Mouse (Mus musculus) midbrain, embryonic 12.5 days (tissue): ENCODE measurements around the gene Rhox11. TPM values are rescaled to one million over a fixed set of nuclear protein-coding genes. Genes with fewer than 3 reads are reported as not detected.
"Not testable (repeated sequence)": the region's sequence is repeated elsewhere in the genome, so short reads cannot be mapped to it uniquely, and the experiment has no call there.

Source experiments
- ATAC-seq: fragments of 200-750 bp; cut with Nextera tagmentation; 2 replicates; pipeline ENCODE4 v1.8.0; 2017; ENCODE audit warnings: low read depth, moderate TSS enrichment, moderate library complexity; ENCODE audit not compliant: low FRiP score
- H3K27ac ChIP-seq: fragments of 300-500 bp; sonication (generic); replicated peaks from 2 replicates; pipeline ENCODE4 v1.5.1; 2016; ENCODE audit warnings: mild to moderate bottlenecking
- H3K27me3 ChIP-seq: fragments of 300-500 bp; sonication (generic); 2 replicates; pipeline ENCODE4 v1.6.1; 2016; ENCODE audit warnings: mild to moderate bottlenecking
- H3K36me3 ChIP-seq: fragments of 300-500 bp; sonication (generic); 2 replicates; pipeline ENCODE4 v1.6.1; 2016
- H3K4me1 ChIP-seq: fragments of 300-500 bp; sonication (generic); 2 replicates; pipeline ENCODE4 v1.6.1; 2016
- H3K4me2 ChIP-seq: fragments of 300-500 bp; sonication (generic); replicated peaks from 2 replicates; pipeline ENCODE4 v1.6.1; 2016; ENCODE audit warnings: mild to moderate bottlenecking, moderate library complexity
- H3K4me3 ChIP-seq: fragments of 300-500 bp; sonication (generic); 2 replicates; pipeline ENCODE4 v1.5.1; 2016; ENCODE audit warnings: mild to moderate bottlenecking
- H3K9ac ChIP-seq: fragments of 300-500 bp; sonication (generic); replicated peaks from 2 replicates; pipeline ENCODE4 v1.6.1; 2016; ENCODE audit warnings: mild to moderate bottlenecking, moderate library complexity
- H3K9me3 ChIP-seq: fragments of 300-500 bp; sonication (generic); 2 replicates; pipeline ENCODE4 v1.6.1; 2016; ENCODE audit warnings: mild to moderate bottlenecking
- WGBS: fragments of 180-500 bp; shearing (Covaris S2); methylation state at CpG from one replicate; pipeline ENCODE4 v1.1.7; 2016; 5-methylcytosine and 5-hydroxymethylcytosine counted together
- polyA plus RNA-seq: library from polyadenylated mRNA; unstranded; fragments of >200 nt; fragmentation: Nextera tagmentation; extraction: Ambion mirVana; gene quantifications from 2 replicates; pipeline ENCODE4 v1.2.1, GENCODE M21; 2016

Rhox11 gene
- polyA plus RNA-seq, result not detected in 2 replicates

GRCm38 (mm10) chrX:38085041-38085440 lies at the start of gene Rhox11:
Rhox11 (minus strand) TSS chrX:38085141.
- Histone ChIP-seq H3K9me3 (no peaks in the 10 kb centered on the region), H3K4me2 (no peak within 1 kb of the TSS), H3K27ac (no peak within 1 kb of the TSS), H3K4me1 (no peaks in the 10 kb centered on the region), H3K4me3 (no peak within 1 kb of the TSS), H3K9ac (no peak within 1 kb of the TSS), H3K36me3 (no peaks in the 10 kb centered on the region), H3K27me3 (no peaks in the 10 kb centered on the region)
- WGBS, result 84% methylated on average over 9 of the region's 9 CpGs
- ATAC-seq, result no peak

GRCm38 (mm10) chrX:38121478-38121877 lies 36.5 kb upstream of the Rhox11 start:
- no peak overlapping the region for H3K9ac ChIP-seq
- no peaks in the 10 kb centered on the region for H3K27me3 ChIP-seq
- no peaks in the 10 kb centered on the region for H3K4me1 ChIP-seq
- no peaks in the 10 kb centered on the region for H3K36me3 ChIP-seq
- ATAC-seq, result no peak
- H3K4me3 ChIP-seq, result no peak overlapping the region
- H3K27ac ChIP-seq, result no peak overlapping the region
- 86% methylated on average over 34 of the region's 34 CpGs for WGBS
- no peak overlapping the region for H3K4me2 ChIP-seq
- H3K9me3 ChIP-seq, result peaks cover 5% of the 10 kb centered on the region; the same call in 1 of the 2 replicates

GRCm38 (mm10) chrX:38120982-38121381 lies 36.0 kb upstream of the Rhox11 start, which contains the start of gene Rhox13:
Rhox13 (plus strand) TSS chrX:38121219.
- H3K9me3 ChIP-seq, result peaks cover 5% of the 10 kb centered on the region; the same call in 1 of the 2 replicates
- no peak within 1 kb of the TSS for H3K4me3 ChIP-seq
- 96% methylated on average over 20 of the region's 20 CpGs for WGBS
- no peak within 1 kb of the TSS for H3K27ac ChIP-seq
- no peaks in the 10 kb centered on the region for H3K27me3 ChIP-seq
- no peak within 1 kb of the TSS for H3K4me2 ChIP-seq
- H3K36me3 ChIP-seq, result no peaks in the 10 kb centered on the region
- ATAC-seq, result no peak
- H3K9ac ChIP-seq, result no peak within 1 kb of the TSS
- no peaks in the 10 kb centered on the region for H3K4me1 ChIP-seq

- no peak for ATAC-seq
- Histone ChIP-seq H3K27me3 (no peaks in the 10 kb centered on the region), H3K4me3 (no peak within 1 kb of the TSS), H3K9ac (no peak within 1 kb of the TSS), H3K4me1 (no peaks in the 10 kb centered on the region), H3K36me3 (no peaks in the 10 kb centered on the region), H3K9me3 (no peaks in the 10 kb centered on the region), H3K4me2 (no peak within 1 kb of the TSS), H3K27ac (no peak within 1 kb of the TSS)
- WGBS, result 73% methylated on average over 4 of the region's 4 CpGs
These were observed 25.9 kb upstream of the Rhox11 start, which contains the start of gene Rhox12 for GRCm38 (mm10) chrX:38110807-38111206. Rhox12 (minus strand) TSS chrX:38110907.

GRCm38 (mm10) chrX:38084226-38084625 lies 715 bp downstream of the Rhox11 start:
- Histone ChIP-seq H3K9me3 (no peaks in the 10 kb centered on the region), H3K4me2 (no peak overlapping the region), H3K27me3 (no peaks in the 10 kb centered on the region), H3K4me1 (no peaks in the 10 kb centered on the region), H3K36me3 (no peaks in the 10 kb centered on the region), H3K9ac (no peak overlapping the region), H3K27ac (no peak overlapping the region), H3K4me3 (no peak overlapping the region)
- WGBS, result 24% methylated on average over 12 of the region's 12 CpGs
- ATAC-seq, result no peak

- no peaks in the 10 kb centered on the region for H3K36me3 ChIP-seq
- ATAC-seq, result no peak
- H3K27me3 ChIP-seq, result no peaks in the 10 kb centered on the region
- no peak within 1 kb of the TSS for H3K27ac ChIP-seq
- no peak within 1 kb of the TSS for H3K9ac ChIP-seq
- no peak within 1 kb of the TSS for H3K4me2 ChIP-seq
- 91% methylated on average over 11 of the region's 11 CpGs for WGBS
- H3K4me3 ChIP-seq, result no peak within 1 kb of the TSS
- H3K4me1 ChIP-seq, result no peaks in the 10 kb centered on the region
- no peaks in the 10 kb centered on the region for H3K9me3 ChIP-seq
These were observed 18.8 kb downstream of the Rhox11 start, which contains the start of gene Rhox10 for GRCm38 (mm10) chrX:38066175-38066574. Rhox10 (plus strand) TSS chrX:38066475.

GRCm38 (mm10) chrX:38061544-38061943 lies 23.4 kb downstream of the Rhox11 start:
- Histone ChIP-seq H3K4me2 (no peak overlapping the region), H3K9me3 (no peaks in the 10 kb centered on the region), H3K27me3 (no peaks in the 10 kb centered on the region), H3K9ac (no peak overlapping the region), H3K36me3 (no peaks in the 10 kb centered on the region), H3K4me1 (no peaks in the 10 kb centered on the region), H3K27ac (no peak overlapping the region), H3K4me3 (no peak overlapping the region)
- WGBS, result 0% methylated on average over 1 of the region's 1 CpGs
- no peak for ATAC-seq

GRCm38 (mm10) chrX:38043014-38043413 lies 41.9 kb downstream of the Rhox11 start, which contains the start of gene Btg1-ps2:
Btg1-ps2 (minus strand) TSS chrX:38043114.
- not testable (repeated sequence) for ATAC-seq, H3K27ac ChIP-seq

GRCm38 (mm10) chrX:38039666-38040065 lies 45.3 kb downstream of the Rhox11 start:
- Histone ChIP-seq H3K27me3 (no peaks in the 10 kb centered on the region), H3K36me3 (no peaks in the 10 kb centered on the region), H3K4me1 (no peaks in the 10 kb centered on the region), H3K9ac (no peak overlapping the region), H3K9me3 (no peaks in the 10 kb centered on the region), H3K27ac (no peak overlapping the region), H3K4me2 (no peak overlapping the region), H3K4me3 (no peak overlapping the region)
- 91% methylated on average over 5 of the region's 5 CpGs for WGBS
- ATAC-seq, result no peak

More at GRCm38 (mm10) chrX:38043014-38043413, 41.9 kb downstream of the Rhox11 start, which contains the start of gene Btg1-ps2:
- H3K36me3 ChIP-seq, H3K9me3 ChIP-seq, H3K4me2 ChIP-seq, H3K4me3 ChIP-seq, H3K27me3 ChIP-seq, H3K9ac ChIP-seq, H3K4me1 ChIP-seq: not testable (repeated sequence)

- Histone ChIP-seq H3K4me1 (no peaks in the 10 kb centered on the region), H3K27me3 (no peaks in the 10 kb centered on the region), H3K4me3 (no peak overlapping the region), H3K9me3 (no peaks in the 10 kb centered on the region), H3K27ac (no peak overlapping the region), H3K36me3 (no peaks in the 10 kb centered on the region), H3K9ac (no peak overlapping the region), H3K4me2 (no peak overlapping the region)
- no peak for ATAC-seq
- WGBS, result 44% methylated on average over 2 of the region's 2 CpGs
These were observed 51.1 kb downstream of the Rhox11 start for GRCm38 (mm10) chrX:38033841-38034240.

Other genes starting within 250 kb of the Rhox11 start
- not detected in 2 replicates for gene Rhox8, start 206.2 kb downstream of the Rhox11 start, polyA plus RNA-seq
- gene Rhox7b, start 187.9 kb downstream of the Rhox11 start, polyA plus RNA-seq, result not detected in 2 replicates
- not detected in 2 replicates for gene Rhox9, start 183.4 kb downstream of the Rhox11 start, polyA plus RNA-seq
- gene Btg1-ps1, start 66.3 kb downstream of the Rhox11 start, polyA plus RNA-seq, result not detected in 2 replicates
- not detected in 2 replicates for gene Btg1-ps2, start 42.0 kb downstream of the Rhox11 start, polyA plus RNA-seq
- gene Rhox10, start 18.7 kb downstream of the Rhox11 start, polyA plus RNA-seq, result not detected in 2 replicates
- gene Rhox12, start 25.8 kb upstream of the Rhox11 start, polyA plus RNA-seq, result not detected in 2 replicates
- gene Rhox13, start 36.1 kb upstream of the Rhox11 start, polyA plus RNA-seq, result not detected in 2 replicates
- gene Zbtb33, start 104.7 kb upstream of the Rhox11 start, polyA plus RNA-seq, result 6.2 and 6.6 TPM in 2 replicates
- 13.1 and 14.6 TPM in 2 replicates for gene Tmem255a, start 167.3 kb upstream of the Rhox11 start, polyA plus RNA-seq
- gene Atp1b4, start 231.0 kb upstream of the Rhox11 start, polyA plus RNA-seq, result not detected in 2 replicates